Mouse (Mus musculus) cerebellum, adult 11-12 months (tissue): ENCODE results near the gene Snx32.
"Not testable (repeated sequence)": the region's sequence is repeated elsewhere in the genome, so short reads cannot be mapped to it uniquely, and the experiment has no call there.

Experiments used
- DNase-seq: peaks from one replicate; pipeline ENCODE4 v3.0.0; 2022

Gene Snx32

DNA sequence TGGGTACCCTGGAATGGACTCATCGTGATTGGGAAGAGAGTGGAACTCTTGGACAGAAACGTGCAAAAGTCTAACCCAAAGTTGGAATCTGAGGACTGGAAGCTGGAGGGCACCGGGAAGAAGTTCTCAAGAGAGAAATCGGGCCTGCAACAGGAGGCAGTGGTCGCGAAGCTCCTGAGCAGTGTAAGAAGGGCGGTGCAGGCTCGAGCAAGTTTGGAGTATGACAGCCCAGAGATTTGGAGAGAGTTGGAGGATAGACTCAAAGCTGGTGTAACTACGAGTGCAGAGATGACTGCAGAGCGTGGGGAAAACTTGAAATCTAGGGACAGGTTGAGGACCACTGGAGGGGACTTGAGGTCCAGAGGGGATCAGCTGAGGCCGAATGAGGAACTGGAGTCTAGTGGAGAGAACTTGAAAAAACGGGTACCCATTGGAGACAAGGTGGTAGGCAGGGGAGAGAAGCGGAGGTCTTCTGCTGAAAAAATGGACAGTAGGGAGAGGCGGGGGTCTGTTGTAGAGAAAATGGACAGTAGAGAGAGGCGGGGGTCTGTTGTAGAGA is 815 bp upstream of the Snx32 start:
- DNase-seq = no peak

DNA sequence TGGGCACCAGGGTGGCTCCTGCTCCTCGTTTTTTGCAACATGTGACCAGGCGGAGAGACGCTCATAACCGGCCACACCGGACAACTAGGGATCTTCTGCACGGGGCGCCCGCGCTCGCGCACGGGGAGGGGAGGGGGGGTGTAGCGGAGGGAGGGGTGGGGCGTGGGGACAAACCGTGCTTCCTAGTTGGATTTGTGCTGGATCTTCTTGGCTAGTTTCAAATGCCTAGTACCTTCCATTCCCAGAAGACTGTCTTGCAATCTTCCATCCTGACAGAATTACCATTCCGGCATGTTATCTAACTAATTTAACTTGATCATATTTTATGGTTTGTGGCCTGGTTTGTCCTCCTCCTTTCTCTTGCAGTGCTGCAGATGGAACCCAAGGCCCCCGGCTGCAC is 6.7 kb downstream of the Snx32 start, which contains the start of gene 1700020D05Rik:
TSS of gene 1700020D05Rik (minus strand) at position 101 of the 400 bp plus-strand sequence.
- DNase-seq = no peak

- no peak for DNase-seq
These were observed 9.9 kb downstream of the Snx32 start for GRCm38 (mm10) chr19:5500330-5500875.

GRCm38 (mm10) chr19:5496052-5496370 is 14.3 kb downstream of the Snx32 start:
- no peak for DNase-seq

DNA sequence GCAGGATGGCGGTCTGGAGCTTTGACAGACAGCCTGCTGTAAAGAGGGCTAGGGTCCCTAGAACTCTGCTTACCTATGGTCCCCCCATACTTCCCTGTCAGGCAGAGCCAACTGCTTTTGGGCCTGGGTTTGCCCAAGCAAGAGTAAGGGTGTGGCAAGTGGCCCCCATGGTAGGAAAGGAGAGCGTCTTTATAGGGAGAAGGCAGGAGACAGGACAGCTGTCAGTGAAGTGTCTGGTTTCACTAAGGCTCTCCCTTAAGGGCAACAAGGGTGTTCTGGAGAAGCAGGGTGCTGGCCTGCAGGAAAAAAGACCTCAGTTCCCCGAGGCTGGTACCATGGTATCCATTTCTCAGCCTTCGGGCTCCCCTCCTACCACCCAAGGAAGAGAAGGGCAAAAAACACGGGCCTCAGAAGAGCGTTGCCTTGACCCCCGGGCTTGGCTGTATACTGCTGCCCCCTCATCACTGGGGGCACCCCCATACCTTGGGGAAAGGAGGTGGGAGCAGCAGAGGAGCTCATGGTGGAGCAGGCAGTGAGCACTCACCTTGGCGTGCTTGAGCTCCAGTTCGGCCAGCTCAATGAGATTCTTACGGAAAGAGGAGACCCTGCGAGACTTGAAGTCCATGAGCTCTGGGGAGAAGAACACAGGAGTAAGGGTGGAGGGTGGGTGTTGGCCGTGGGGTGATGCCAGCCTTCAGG is 14.8 kb downstream of the Snx32 start:
- peak; percentile 39 for DNase-seq

- no peak for DNase-seq
These were observed 16.0 kb downstream of the Snx32 start for GRCm38 (mm10) chr19:5494314-5494713.

- DNase-seq = peak; percentile 57
These were observed 17.0 kb downstream of the Snx32 start for GRCm38 (mm10) chr19:5493301-5493721.

DNA sequence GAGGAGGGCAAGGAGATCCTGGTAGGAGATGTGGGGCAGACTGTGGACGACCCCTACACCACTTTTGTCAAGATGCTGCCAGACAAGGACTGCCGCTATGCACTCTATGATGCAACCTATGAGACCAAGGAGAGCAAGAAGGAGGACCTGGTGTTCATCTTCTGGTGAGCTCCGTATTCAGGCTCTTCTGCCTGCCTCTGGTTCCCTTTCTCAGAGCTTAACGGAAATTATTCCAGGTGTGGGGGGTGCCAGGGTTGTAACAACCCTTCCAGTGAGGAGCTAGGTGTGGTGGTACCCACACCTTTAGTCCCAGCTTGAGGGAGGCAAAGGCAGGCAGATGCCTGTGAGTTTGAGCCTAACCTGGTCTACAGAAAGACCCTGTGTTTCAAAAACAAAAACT is 17.7 kb downstream of the Snx32 start:
- no peak for DNase-seq

- peak; percentile 86 for DNase-seq
These were observed 19.2 kb downstream of the Snx32 start for GRCm38 (mm10) chr19:5490898-5491708.

- DNase-seq = peak; percentile 94
These were observed 19.9 kb downstream of the Snx32 start, which contains the start of gene Cfl1 for GRCm38 (mm10) chr19:5490313-5490897. TSS of gene Cfl1 (plus strand) at chr19:5490455.

DNA sequence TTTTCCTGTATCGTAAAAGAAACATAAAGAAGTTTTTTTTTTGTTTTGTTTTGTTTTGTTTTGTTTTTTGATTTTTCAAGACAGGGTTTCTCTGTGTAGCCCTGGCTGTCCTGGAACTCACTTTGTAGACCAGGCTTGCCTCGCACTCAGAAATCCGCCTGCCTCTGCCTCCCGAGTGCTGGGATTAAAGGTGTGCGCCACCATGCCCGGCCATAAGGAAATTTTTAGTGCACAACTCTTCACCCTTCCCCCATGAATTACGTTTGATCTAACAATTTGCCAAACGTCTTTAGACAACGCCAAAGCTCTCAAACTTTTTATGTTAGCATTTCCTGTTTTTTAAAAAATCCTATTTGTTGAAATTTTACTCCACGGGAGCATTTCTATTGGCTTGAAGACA is 20.6 kb downstream of the Snx32 start:
- not testable (repeated sequence) for DNase-seq

- DNase-seq = peak; percentile 96
These were observed 21.3 kb downstream of the Snx32 start for GRCm38 (mm10) chr19:5488878-5489571.

DNA sequence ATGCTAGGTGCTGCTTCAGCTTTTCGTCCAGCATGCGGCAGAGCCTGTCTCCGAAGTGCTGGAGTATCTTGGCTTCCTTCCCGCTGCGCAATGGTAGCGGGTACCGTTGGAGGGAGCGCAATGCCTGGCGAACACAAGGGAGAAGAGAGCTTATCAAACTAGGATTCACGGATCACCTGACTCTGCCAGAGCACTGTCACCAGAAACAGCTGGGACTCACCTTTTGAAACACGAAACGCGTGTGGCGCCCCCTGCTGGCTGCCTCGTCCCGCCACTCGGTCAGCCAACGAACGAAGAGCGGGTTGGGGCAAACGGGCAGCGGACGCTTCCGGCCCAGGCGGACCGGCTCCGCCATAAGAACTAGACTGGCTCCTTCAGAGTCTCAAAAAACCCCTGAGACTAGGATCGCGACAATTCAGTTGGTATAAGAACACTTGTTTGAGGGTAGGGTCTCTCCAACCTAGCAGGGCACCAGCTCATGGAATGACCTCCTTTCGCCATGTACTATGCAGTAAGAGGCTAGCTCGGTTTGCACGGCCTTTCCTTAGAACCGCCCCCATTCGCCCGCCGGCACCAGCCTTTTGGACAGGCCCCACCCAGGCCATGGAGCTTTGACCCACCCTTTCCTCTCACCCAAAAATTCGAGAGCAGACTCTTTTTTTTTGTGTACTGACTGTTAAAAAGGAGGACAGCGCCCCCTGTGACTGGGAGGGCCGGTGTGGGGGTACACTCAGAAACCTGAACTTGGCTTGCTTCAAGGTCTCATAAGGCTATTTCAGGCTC is 22.4 kb downstream of the Snx32 start, which contains the start of gene Mus81:
TSS of gene Mus81 (minus strand) at position 635 of the 783 bp plus-strand sequence.
- peak; percentile 98 for DNase-seq

DNA sequence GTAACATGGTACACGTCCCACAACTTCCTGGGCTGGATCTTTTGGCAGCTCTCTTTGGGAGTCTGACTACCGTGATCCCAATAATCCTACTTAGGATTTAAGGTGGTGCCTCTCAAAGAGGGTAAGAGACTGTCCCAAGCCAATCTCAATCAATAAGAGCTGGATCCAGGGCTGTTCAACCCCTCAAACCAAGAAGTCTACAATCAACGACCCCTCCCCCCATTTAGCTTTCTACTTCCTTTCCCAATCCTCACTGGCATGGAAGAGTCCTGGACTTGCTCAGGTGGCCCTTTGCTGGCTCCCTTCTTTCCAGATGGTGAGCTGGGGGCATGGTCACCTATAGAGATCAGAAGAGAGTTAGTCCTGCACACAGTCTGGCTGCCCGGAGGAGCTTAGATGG is 23.6 kb downstream of the Snx32 start:
- DNase-seq = peak; percentile 66

DNA sequence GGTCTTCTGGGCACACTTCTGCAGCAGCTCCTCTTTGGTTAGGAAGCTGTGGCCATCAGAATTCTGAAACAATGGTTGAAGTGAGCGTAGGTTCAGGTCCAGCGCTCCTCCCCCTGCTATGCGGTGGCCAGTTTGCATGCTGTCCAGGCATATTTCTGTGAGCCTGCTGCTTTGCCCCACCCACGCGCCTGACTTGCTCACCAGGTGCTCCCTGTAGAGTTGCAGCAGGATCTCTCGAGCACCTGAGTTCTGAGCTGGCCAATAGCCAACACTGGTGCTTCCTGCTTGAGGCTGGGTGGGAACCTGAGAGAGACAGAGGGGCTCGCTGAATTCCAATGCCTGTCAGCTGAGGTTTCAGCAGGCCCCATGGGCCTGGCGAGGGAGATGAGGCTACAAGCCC is 24.1 kb downstream of the Snx32 start:
- peak; percentile 88 for DNase-seq

- DNase-seq = peak; percentile 92
These were observed 24.5 kb downstream of the Snx32 start for GRCm38 (mm10) chr19:5485821-5486220.

- DNase-seq = peak; percentile 81
These were observed 25.0 kb downstream of the Snx32 start for GRCm38 (mm10) chr19:5485371-5485770.

GRCm38 (mm10) chr19:5484496-5484895 is 25.8 kb downstream of the Snx32 start:
- no peak for DNase-seq

GRCm38 (mm10) chr19:5483386-5484359 is 26.7 kb downstream of the Snx32 start:
- peak; percentile 64 for DNase-seq

DNA sequence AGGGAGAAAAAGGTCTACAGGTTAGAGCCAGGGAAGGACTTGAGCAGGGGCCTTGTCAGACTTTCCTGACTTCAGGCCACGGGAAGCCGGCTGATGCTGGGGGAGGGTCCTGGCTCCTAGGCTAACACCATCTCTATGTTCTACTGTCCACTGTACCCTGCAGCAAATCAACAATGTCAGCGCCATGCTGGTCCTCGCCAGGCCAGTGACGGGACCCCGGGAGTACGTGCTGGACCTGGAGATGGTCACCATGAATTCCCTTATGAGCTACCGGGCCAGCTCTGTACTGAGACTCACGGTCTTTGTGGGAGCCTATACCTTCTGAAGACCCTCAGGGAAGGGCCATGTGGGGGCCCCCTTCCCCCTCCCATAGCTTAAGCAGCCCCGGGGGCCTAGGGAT is 28.9 kb downstream of the Snx32 start:
- peak; percentile 45 for DNase-seq
